Mouse (Mus musculus) cerebellum, adult 2 months (tissue): ENCODE measurements around the gene Chrm4.

Experiments used
- CTCF ChIP-seq: fragments of 200-500 bp; IDR thresholded peaks from 2 replicates; pipeline ENCODE4 v1.5.1; 2011; ENCODE audit warnings: low read depth, mild to moderate bottlenecking, control low read depth, low read length, moderate library complexity, borderline replicate concordance; ENCODE audit not compliant: insufficient read depth
- POLR2A ChIP-seq: fragments of 200-500 bp; IDR thresholded peaks from 2 replicates; pipeline ENCODE4 v1.6.1; 2011; ENCODE audit warnings: low read length, control low read depth, borderline replicate concordance; ENCODE audit not compliant: insufficient read depth

DNA sequence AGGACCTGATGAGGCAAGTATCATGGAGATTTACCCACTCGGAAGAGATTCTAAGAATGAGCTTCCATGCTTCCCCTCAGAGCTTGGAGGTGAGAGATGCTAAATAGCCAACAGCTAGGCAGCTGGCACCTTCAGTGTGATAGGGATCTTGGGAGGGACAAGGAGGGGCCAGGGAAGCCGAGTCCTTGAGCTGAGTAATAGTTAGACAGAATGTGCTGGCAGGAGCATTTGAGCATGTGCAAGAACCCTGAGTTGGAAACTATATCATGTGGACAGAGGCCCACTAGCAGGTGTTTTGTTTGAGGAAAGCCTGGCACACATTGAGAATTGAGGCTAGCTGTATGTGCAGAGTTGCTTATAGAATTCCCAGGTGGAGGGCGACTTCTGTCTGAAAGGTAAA, 14.4 kb upstream of the Chrm4 start:
- TF ChIP-seq CTCF: no peak
- no peak for TF ChIP-seq POLR2A
